Mouse (Mus musculus): ENCODE data around the gene Adgrl3.

- TF ChIP-seq CTCF (IDR thresholded peaks at IDR 0.05; ENCODE audit: control insufficient read depth, insufficient read depth, insufficient read length) = no peak
- no peak for TF ChIP-seq USF1 (IDR thresholded peaks at IDR 0.05; ENCODE audit: low read depth)
Observed at GRCm38 (mm10) chr5:81550211-81550610, 530.3 kb downstream of the Adgrl3 start.
